9 mouse cellular contexts compared by ENCODE assay signal in the genomic region with DNA sequence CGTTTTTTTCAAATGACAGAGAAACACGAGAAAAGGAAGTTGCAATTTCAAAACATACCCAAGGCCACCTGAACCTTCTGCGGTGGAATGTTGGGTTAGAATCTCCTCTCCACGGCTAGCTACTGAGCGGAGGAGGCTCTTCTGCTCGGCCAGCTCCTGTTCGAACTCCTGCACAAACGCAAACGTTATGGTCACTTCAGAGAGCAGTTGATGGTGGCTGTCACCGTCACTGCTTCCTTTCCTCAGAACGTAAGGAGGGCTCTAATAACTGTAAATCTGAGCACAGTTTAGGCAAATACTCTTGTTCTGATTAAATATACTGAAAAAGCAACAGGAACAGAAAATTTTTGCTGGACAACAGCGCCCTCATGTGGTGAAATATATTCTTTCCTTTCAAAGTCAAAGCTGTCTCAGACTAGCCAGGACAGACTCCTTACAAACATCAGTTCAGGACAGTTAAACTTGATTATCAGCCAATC.
A peak's percentile ranks its signal among the peaks of the same experiment; 100 is the strongest.
DNase-seq lines count a peak whose midpoint lies in the region; ATAC-seq and TF ChIP-seq lines count a peak whose summit lies in the region.
"Had no signal": no experiment of that assay in that cellular context is flagged by ENCODE, and none has a peak within 500 bp of the region (broad histone marks: within the 10 kb centered on the region; RNA-seq: fewer than 3 reads in every experiment).

No protein-coding gene starts in this region.

- TF ChIP-seq CTCF in stomach, postnatal 0 days (IDR thresholded peaks at IDR 0.05; ENCODE audit: low read depth): peak; percentile 78

- H3K36me3 ChIP-seq in midbrain, embryonic 11.5 days (ENCODE audit: control insufficient read depth, insufficient read depth, low read length): no peaks in the 10 kb centered on the region
- peaks cover 3% of the 10 kb centered on the region; the same call in 1 of the 2 replicates for H3K36me3 ChIP-seq in stomach, postnatal 0 days (ENCODE audit: control insufficient read depth, insufficient read depth, low read length)

- no peaks in the 10 kb centered on the region for H3K4me1 ChIP-seq in midbrain, embryonic 11.5 days (ENCODE audit: control insufficient read depth, insufficient read depth, low read length)
- no peaks in the 10 kb centered on the region for H3K4me1 ChIP-seq in stomach, postnatal 0 days (replicated peaks; ENCODE audit: control insufficient read depth, insufficient read depth)

- H3K27ac ChIP-seq in midbrain, embryonic 11.5 days (ENCODE audit: low read depth, low read length): no peak overlapping the region
- no peak overlapping the region for H3K27ac ChIP-seq in stomach, postnatal 0 days (replicated peaks)
- H3K27ac ChIP-seq: heart, embryonic 15.5 days had no signal

- 62% methylated on average over 12 of the region's 12 CpGs for WGBS in midbrain, embryonic 11.5 days
- WGBS in stomach, postnatal 0 days: 50% methylated on average over 12 of the region's 12 CpGs

- H3K4me3 ChIP-seq in midbrain, embryonic 11.5 days (ENCODE audit: low read depth, low read length): no peak overlapping the region
- H3K4me3 ChIP-seq in stomach, postnatal 0 days (ENCODE audit: low read depth, low read length): no peak overlapping the region
- H3K4me3 ChIP-seq: heart, embryonic 15.5 days had no signal

- H3K9ac ChIP-seq in midbrain, embryonic 11.5 days (ENCODE audit: low read length): no peak overlapping the region
- H3K9ac ChIP-seq in stomach, postnatal 0 days (ENCODE audit: low read length): no peak overlapping the region
- H3K9ac ChIP-seq: heart, embryonic 15.5 days had no signal

- no peak overlapping the region for H3K4me2 ChIP-seq in midbrain, embryonic 11.5 days
- H3K4me2 ChIP-seq in stomach, postnatal 0 days (replicated peaks; ENCODE audit: low read depth): no peak overlapping the region
- H3K4me2 ChIP-seq: heart, embryonic 15.5 days had no signal

- no peaks in the 10 kb centered on the region for H3K9me3 ChIP-seq in midbrain, embryonic 11.5 days (ENCODE audit: control insufficient read depth, low read length)
- no peaks in the 10 kb centered on the region for H3K9me3 ChIP-seq in stomach, postnatal 0 days (ENCODE audit: control insufficient read depth, low read length)
- H3K9me3 ChIP-seq: heart, embryonic 15.5 days had no signal

- H3K27me3 ChIP-seq in midbrain, embryonic 11.5 days (ENCODE audit: control insufficient read depth, insufficient read depth, low read length): no peaks in the 10 kb centered on the region
- H3K27me3 ChIP-seq in stomach, postnatal 0 days (ENCODE audit: control insufficient read depth, insufficient read depth, low read length): no peaks in the 10 kb centered on the region
- H3K27me3 ChIP-seq: heart, embryonic 15.5 days had no signal

- ATAC-seq in frontal cortex, adult (ENCODE audit: low TSS enrichment): 0 out of 2 replicates have a peak, but pooled peaks have one; percentile 5
- peak; percentile 35; the same call in 1 of the 2 replicates for ATAC-seq in midbrain, embryonic 11.5 days (ENCODE audit: low FRiP score)
- no peak for ATAC-seq in stomach, postnatal 0 days (ENCODE audit: low FRiP score, low TSS enrichment)

- TF ChIP-seq EP300 in stomach, postnatal 0 days (optimal IDR thresholded peaks at IDR 0.05): no peak

- intact Hi-C loops in gastrocnemius, postnatal 14 days (cut with DNase I; ENCODE audit: low total_unique reads): loop anchor here (10.0 kb wide), 1 partner anchor 557 kb away; no protein-coding TSS in a partner anchor

- DNase-seq in frontal cortex, postnatal 25 days (ENCODE audit: low spot score in 2 of 2): no peak
- peak; percentile 71 for DNase-seq in CD4-positive, CD25-positive, alpha-beta regulatory T cell, adult 2 months (ENCODE audit: low read depth, low spot score)
- DNase-seq in brain, adult 2 months (ENCODE audit: low read depth, low spot score): peak; percentile 70
- peak; percentile 17 for DNase-seq in gastrocnemius, postnatal 14 days
- DNase-seq in kidney, postnatal 36 days: peak; percentile 71 to 75
- DNase-seq in midbrain, embryonic 11.5 days (ENCODE audit: low spot score, missing footprints): peak; percentile 98
- peak; percentile 44 for DNase-seq in stomach, postnatal 0 days (ENCODE audit: low spot score)

Comparison
In these comparisons a context has a peak if more than half of its experiments do, and no peak if none do; other contexts are left out.
1. DNase-seq: peak in CD4-positive, CD25-positive, alpha-beta regulatory T cell, adult 2 months (single experiment), brain, adult 2 months (single experiment), gastrocnemius, postnatal 14 days (single experiment), kidney, postnatal 36 days (2 of 2), midbrain, embryonic 11.5 days (single experiment) and stomach, postnatal 0 days (single experiment); none in frontal cortex, postnatal 25 days (0 of 2).